Mouse (Mus musculus): ENCODE data around the gene Bin2. TPM values are rescaled to one million over a fixed set of nuclear protein-coding genes. Genes with fewer than 3 reads are reported as not detected.

The Bin2 gene
- total and polyA plus RNA-seq, 3 experiments: 5.3 to 13.7 (median 13.3) TPM

DNA sequence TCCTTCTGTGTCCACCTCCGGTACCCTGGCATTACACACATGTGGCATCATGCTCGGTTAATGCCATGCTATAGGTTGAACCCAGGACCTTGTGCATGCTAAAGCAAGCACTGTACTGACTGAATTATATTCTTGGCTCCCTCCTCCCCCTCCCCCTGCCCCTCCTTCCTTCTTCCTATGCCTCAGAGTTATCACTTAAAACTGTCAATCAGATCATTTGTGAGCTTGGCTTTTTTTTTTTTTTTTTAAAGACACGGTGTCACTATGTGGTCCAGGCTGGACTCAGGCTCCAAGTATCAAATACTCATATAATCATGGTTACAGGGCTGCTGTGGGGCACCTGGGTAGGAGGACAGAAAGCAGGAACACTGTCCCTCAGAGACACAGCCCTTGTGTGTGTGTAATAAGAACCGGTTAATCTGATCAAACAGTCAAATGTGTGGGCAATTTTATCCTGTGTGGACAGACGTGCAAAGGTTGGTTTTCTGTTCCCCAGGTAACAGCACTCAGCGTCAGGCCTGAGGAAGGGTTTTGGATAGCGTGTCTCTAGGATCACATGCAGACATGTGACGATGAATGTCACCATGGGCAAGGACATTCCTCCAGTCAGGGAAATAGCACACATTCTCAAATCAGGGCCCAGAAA, 39.2 kb upstream of the Bin2 start:
- H3K9me3 ChIP-seq (replicated peaks): no peaks in the 10 kb centered on the region
- ATAC-seq (ENCODE audit: extremely low read depth, insufficient number of reproducible peaks, low FRiP score, poor library complexity, severe bottlenecking) (no peak; the same call in 1 of the 2 replicates), DNase-seq (ENCODE audit: low spot score) (no peak)
- TF ChIP-seq CTCF (IDR thresholded peaks at IDR 0.05; ENCODE audit: low read depth, low read length) (no peak), GATA1 (IDR thresholded peaks at IDR 0.05; ENCODE audit: borderline replicate concordance, low read length) (no peak), GATA2 (IDR thresholded peaks at IDR 0.05; ENCODE audit: borderline replicate concordance, low read depth, low read length) (no peak), POLR2AphosphoS5 (IDR thresholded peaks at IDR 0.05; ENCODE audit: insufficient replicate concordance, low read depth, low read length) (no peak), TAL1 (conservative IDR thresholded peaks at IDR 0.05; ENCODE audit: low read depth, low read length) (no peak)
- no peak overlapping the region for H3K4me3 ChIP-seq (ENCODE audit: low read depth, low read length)
- H3K27me3 ChIP-seq (ENCODE audit: insufficient read depth, low read length): peaks cover 4% of the 10 kb centered on the region
- H3K4me1 ChIP-seq (ENCODE audit: insufficient read depth, low read depth, low read length): no peaks in the 10 kb centered on the region
- H3K36me3 ChIP-seq (replicated peaks): no peaks in the 10 kb centered on the region

GRCm38 (mm10) chr15:100706226-100706625, 36.9 kb upstream of the Bin2 start:
- H3K9me3 ChIP-seq (replicated peaks): no peaks in the 10 kb centered on the region
- H3K4me1 ChIP-seq (ENCODE audit: insufficient read depth, low read depth, low read length): no peaks in the 10 kb centered on the region
- H3K27me3 ChIP-seq (ENCODE audit: insufficient read depth, low read length): peaks cover 6% of the 10 kb centered on the region
- DNase-seq (ENCODE audit: low spot score) (no peak), ATAC-seq (ENCODE audit: extremely low read depth, insufficient number of reproducible peaks, low FRiP score, poor library complexity, severe bottlenecking) (no peak)
- no peak for TF ChIP-seq GATA1 (IDR thresholded peaks at IDR 0.05; ENCODE audit: borderline replicate concordance, low read length)
- TF ChIP-seq TAL1 (conservative IDR thresholded peaks at IDR 0.05; ENCODE audit: low read depth, low read length): no peak
- no peak for TF ChIP-seq GATA2 (IDR thresholded peaks at IDR 0.05; ENCODE audit: borderline replicate concordance, low read depth, low read length)
- no peak for TF ChIP-seq POLR2AphosphoS5 (IDR thresholded peaks at IDR 0.05; ENCODE audit: insufficient replicate concordance, low read depth, low read length)
- TF ChIP-seq CTCF (IDR thresholded peaks at IDR 0.05; ENCODE audit: low read depth, low read length): no peak
- no peaks in the 10 kb centered on the region for H3K36me3 ChIP-seq (replicated peaks)
- no peak overlapping the region for H3K4me3 ChIP-seq (ENCODE audit: low read depth, low read length)

DNA sequence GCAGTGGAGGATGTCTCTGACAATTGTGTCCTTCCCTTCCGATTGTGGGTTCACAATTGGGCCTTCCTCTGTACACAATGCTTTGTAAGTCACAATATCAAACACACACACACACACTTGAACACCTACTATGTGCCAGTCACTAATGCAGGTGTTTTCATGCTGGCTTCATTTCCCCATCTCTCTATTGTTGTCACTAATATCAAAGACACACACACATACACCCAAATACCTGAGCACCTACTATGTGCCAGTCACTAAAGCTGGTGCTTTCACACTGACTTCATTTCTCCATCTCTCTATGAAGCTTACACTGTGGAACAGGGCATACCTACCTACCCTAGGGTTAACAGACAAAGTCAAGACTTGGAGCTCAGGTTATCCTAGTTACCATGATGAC, 36.0 kb upstream of the Bin2 start:
- no peak overlapping the region for H3K4me3 ChIP-seq (ENCODE audit: low read depth, low read length)
- ATAC-seq (ENCODE audit: extremely low read depth, insufficient number of reproducible peaks, low FRiP score, poor library complexity, severe bottlenecking) (no peak), DNase-seq (ENCODE audit: low spot score) (no peak)
- TF ChIP-seq CTCF (IDR thresholded peaks at IDR 0.05; ENCODE audit: low read depth, low read length): no peak
- TF ChIP-seq TAL1 (conservative IDR thresholded peaks at IDR 0.05; ENCODE audit: low read depth, low read length): no peak
- no peak for TF ChIP-seq POLR2AphosphoS5 (IDR thresholded peaks at IDR 0.05; ENCODE audit: insufficient replicate concordance, low read depth, low read length)
- TF ChIP-seq GATA1 (IDR thresholded peaks at IDR 0.05; ENCODE audit: borderline replicate concordance, low read length): no peak
- no peak for TF ChIP-seq GATA2 (IDR thresholded peaks at IDR 0.05; ENCODE audit: borderline replicate concordance, low read depth, low read length)
- H3K4me1 ChIP-seq (ENCODE audit: insufficient read depth, low read depth, low read length): no peaks in the 10 kb centered on the region
- no peaks in the 10 kb centered on the region for H3K9me3 ChIP-seq (replicated peaks)
- peaks cover 6% of the 10 kb centered on the region for H3K27me3 ChIP-seq (ENCODE audit: insufficient read depth, low read length)
- no peaks in the 10 kb centered on the region for H3K36me3 ChIP-seq (replicated peaks)

DNA sequence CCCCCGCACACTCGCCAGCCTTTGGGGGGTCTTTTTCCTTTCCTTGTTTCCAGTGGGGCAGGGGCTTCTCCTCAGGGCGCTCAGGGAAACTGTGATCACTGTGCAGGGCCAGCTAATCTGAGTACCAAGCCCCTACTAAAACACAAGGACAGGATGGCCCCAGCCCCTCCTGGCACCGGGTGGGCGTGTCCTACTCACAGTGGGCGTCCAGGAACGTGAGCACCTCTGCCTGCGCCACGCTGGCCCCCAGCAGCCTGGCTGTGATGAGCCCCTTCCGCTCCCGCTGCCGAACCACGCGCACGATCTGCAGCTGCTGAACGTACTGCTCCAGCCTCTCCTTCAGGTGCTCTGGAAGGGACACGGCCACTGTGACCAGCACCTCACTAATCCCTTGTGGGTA, 34.6 kb upstream of the Bin2 start:
- Histone ChIP-seq H3K4me3 (ENCODE audit: low read depth, low read length) (no peak overlapping the region), H3K36me3 (replicated peaks) (no peaks in the 10 kb centered on the region), H3K9me3 (replicated peaks) (no peaks in the 10 kb centered on the region), H3K27me3 (ENCODE audit: insufficient read depth, low read length) (peaks cover 6% of the 10 kb centered on the region), H3K4me1 (ENCODE audit: insufficient read depth, low read depth, low read length) (0 out of 2 replicates have a peak, but pooled peaks cover 4% of the 10 kb centered on the region)
- DNase-seq (ENCODE audit: low spot score): no peak
- no peak for ATAC-seq (ENCODE audit: extremely low read depth, insufficient number of reproducible peaks, low FRiP score, poor library complexity, severe bottlenecking)
- TF ChIP-seq GATA2 (IDR thresholded peaks at IDR 0.05; ENCODE audit: borderline replicate concordance, low read depth, low read length) (no peak), TAL1 (conservative IDR thresholded peaks at IDR 0.05; ENCODE audit: low read depth, low read length) (no peak), CTCF (IDR thresholded peaks at IDR 0.05; ENCODE audit: low read depth, low read length) (no peak), POLR2AphosphoS5 (IDR thresholded peaks at IDR 0.05; ENCODE audit: insufficient replicate concordance, low read depth, low read length) (no peak), GATA1 (IDR thresholded peaks at IDR 0.05; ENCODE audit: borderline replicate concordance, low read length) (no peak)

- no peak for TF ChIP-seq TAL1 (conservative IDR thresholded peaks at IDR 0.05; ENCODE audit: low read depth, low read length)
- TF ChIP-seq CTCF (IDR thresholded peaks at IDR 0.05; ENCODE audit: low read depth, low read length): no peak
- no peak for TF ChIP-seq GATA2 (IDR thresholded peaks at IDR 0.05; ENCODE audit: borderline replicate concordance, low read depth, low read length)
- TF ChIP-seq POLR2AphosphoS5 (IDR thresholded peaks at IDR 0.05; ENCODE audit: insufficient replicate concordance, low read depth, low read length): no peak
- TF ChIP-seq GATA1 (IDR thresholded peaks at IDR 0.05; ENCODE audit: borderline replicate concordance, low read length): no peak
- DNase-seq (ENCODE audit: low spot score) (no peak), ATAC-seq (ENCODE audit: extremely low read depth, insufficient number of reproducible peaks, low FRiP score, poor library complexity, severe bottlenecking) (no peak)
- 0 out of 2 replicates have a peak, but pooled peaks cover 4% of the 10 kb centered on the region for H3K4me1 ChIP-seq (ENCODE audit: insufficient read depth, low read depth, low read length)
- no peaks in the 10 kb centered on the region for H3K9me3 ChIP-seq (replicated peaks)
- peaks cover 4% of the 10 kb centered on the region; the same call in 1 of the 2 replicates for H3K27me3 ChIP-seq (ENCODE audit: insufficient read depth, low read length)
- no peaks in the 10 kb centered on the region for H3K36me3 ChIP-seq (replicated peaks)
- H3K4me3 ChIP-seq (ENCODE audit: low read depth, low read length): no peak overlapping the region
Observed at GRCm38 (mm10) chr15:100701856-100702255, 32.5 kb upstream of the Bin2 start.

DNA sequence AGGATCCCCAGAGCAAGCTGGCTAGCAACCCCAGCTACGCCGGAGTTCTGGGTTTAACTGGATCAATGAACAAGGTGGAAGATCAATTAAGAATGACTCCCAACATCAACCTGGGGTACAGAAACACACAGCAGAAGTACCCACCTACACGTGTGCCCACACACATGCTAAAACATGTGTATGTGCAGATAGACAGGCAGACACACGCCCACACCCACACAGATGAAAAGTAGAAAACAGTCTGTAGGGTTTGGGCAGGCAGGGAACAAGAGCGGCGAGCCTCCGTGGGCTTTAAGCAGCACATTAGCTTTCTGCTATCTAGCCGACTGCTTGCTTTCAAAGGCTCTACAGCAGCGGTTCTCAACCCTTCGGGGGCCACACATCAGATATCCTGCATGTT, 31.8 kb upstream of the Bin2 start:
- H3K27me3 ChIP-seq (ENCODE audit: insufficient read depth, low read length): peaks cover 3% of the 10 kb centered on the region; the same call in 1 of the 2 replicates
- TF ChIP-seq GATA1 (IDR thresholded peaks at IDR 0.05; ENCODE audit: borderline replicate concordance, low read length): no peak
- TF ChIP-seq TAL1 (conservative IDR thresholded peaks at IDR 0.05; ENCODE audit: low read depth, low read length): no peak
- no peak for TF ChIP-seq CTCF (IDR thresholded peaks at IDR 0.05; ENCODE audit: low read depth, low read length)
- TF ChIP-seq POLR2AphosphoS5 (IDR thresholded peaks at IDR 0.05; ENCODE audit: insufficient replicate concordance, low read depth, low read length): no peak
- no peak for TF ChIP-seq GATA2 (IDR thresholded peaks at IDR 0.05; ENCODE audit: borderline replicate concordance, low read depth, low read length)
- H3K36me3 ChIP-seq (replicated peaks): no peaks in the 10 kb centered on the region
- 0 out of 2 replicates have a peak, but pooled peaks cover 4% of the 10 kb centered on the region for H3K4me1 ChIP-seq (ENCODE audit: insufficient read depth, low read depth, low read length)
- H3K4me3 ChIP-seq (ENCODE audit: low read depth, low read length): no peak overlapping the region
- ATAC-seq (ENCODE audit: extremely low read depth, insufficient number of reproducible peaks, low FRiP score, poor library complexity, severe bottlenecking): no peak
- DNase-seq (ENCODE audit: low spot score): no peak
- no peaks in the 10 kb centered on the region for H3K9me3 ChIP-seq (replicated peaks)

Data from G1E (cell line).